Mouse (Mus musculus): ENCODE measurements around the gene Lzts2. TPM values are rescaled to one million over a fixed set of nuclear protein-coding genes. Genes with fewer than 3 reads are reported as not detected.

Gene Lzts2
- polyA plus RNA-seq, 1 experiment from 2014 or later: 4.6 TPM

DNA sequence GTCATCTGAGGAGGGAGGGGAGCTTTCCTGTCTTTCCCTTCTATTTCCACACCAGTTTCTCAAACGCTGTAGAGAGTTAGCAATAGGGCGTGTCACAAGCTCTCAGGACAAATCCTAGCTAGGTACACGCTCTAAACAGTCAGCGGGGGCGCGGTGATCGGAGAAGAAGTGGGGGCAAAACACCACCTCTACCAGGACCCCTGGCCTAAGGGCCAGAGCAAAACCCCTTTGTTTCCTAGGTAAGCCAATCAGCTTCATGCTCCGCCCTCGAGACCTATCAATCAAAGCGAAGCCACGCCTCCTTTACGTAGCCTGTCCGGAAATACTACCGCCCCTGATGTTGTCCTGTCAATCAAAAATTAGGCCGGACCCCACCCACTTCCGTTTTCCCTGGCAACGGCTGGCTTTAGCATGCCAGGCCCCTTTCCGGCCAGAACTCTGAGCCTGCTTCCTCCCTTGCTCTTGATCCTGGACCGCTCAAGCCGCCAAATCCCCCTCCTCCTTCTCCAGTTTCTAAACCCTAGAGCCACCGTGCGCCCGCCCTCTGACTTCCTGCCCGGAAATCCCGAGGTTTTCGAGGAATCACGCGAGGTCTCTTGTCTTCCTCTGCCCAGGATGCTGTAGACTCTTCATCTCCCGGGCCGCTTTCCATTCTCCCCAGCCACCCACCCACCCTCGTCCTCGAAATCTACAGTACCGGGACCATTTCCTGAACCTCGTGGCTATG, 44.1 kb downstream of the Lzts2 start:
- H3K27me3 ChIP-seq (ENCODE audit: control insufficient read depth, insufficient read depth, low read depth, low read length): no peaks in the 10 kb centered on the region
- H3K4me3 ChIP-seq (ENCODE audit: low read depth, low read length): peak overlapping the region; percentile 73
- ATAC-seq (ENCODE audit: low read depth): peak; percentile 88
- no peaks in the 10 kb centered on the region for H3K9me3 ChIP-seq (replicated peaks; ENCODE audit: control insufficient read depth, low read length)
- no peaks in the 10 kb centered on the region for H3K36me3 ChIP-seq (ENCODE audit: control insufficient read depth, insufficient read depth)
- peak overlapping the region; percentile 91 for H3K4me2 ChIP-seq (ENCODE audit: low read depth, low read length)
- H3K9ac ChIP-seq (ENCODE audit: low read depth, low read length): peak overlapping the region; percentile 83
- WGBS (ENCODE audit: insufficient replicate concordance): under 1% methylated on average over 34 of the region's 34 CpGs
- peaks cover 32% of the 10 kb centered on the region for H3K4me1 ChIP-seq (ENCODE audit: control insufficient read depth, low read depth, low read length)
- H3K27ac ChIP-seq (ENCODE audit: low read length): peak overlapping the region; percentile 92

DNA sequence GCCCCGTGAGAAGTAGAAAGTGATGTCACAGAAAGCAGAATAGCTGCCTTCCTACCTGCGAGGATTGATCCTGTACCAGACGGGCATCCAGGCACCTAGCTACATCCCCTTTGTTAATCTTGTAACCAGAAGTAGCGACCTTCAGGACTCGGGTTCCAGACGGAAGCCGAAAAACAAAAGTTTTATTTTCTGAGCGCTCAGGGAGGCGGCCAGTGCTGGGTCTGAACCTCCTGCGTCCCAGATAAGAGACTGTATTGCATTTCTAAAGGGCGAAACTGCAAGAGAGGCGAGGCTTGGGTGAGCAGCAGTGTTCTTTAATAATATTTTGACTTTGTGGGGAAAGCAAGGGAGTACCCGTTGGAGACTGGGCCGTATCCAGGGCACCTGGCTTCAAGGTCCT, 44.6 kb downstream of the Lzts2 start:
- Histone ChIP-seq H3K4me1 (ENCODE audit: control insufficient read depth, low read depth, low read length) (peaks cover 35% of the 10 kb centered on the region), H3K27me3 (ENCODE audit: control insufficient read depth, insufficient read depth, low read depth, low read length) (no peaks in the 10 kb centered on the region), H3K9ac (ENCODE audit: low read depth, low read length) (peak overlapping the region; percentile 83), H3K27ac (ENCODE audit: low read length) (peak overlapping the region; percentile 92), H3K36me3 (ENCODE audit: control insufficient read depth, insufficient read depth) (no peaks in the 10 kb centered on the region), H3K4me3 (ENCODE audit: low read depth, low read length) (peak overlapping the region; percentile 73), H3K4me2 (ENCODE audit: low read depth, low read length) (peak overlapping the region; percentile 91), H3K9me3 (replicated peaks; ENCODE audit: control insufficient read depth, low read length) (no peaks in the 10 kb centered on the region)
- ATAC-seq (ENCODE audit: low read depth): peak; percentile 65
- under 1% methylated on average over 14 of the region's 14 CpGs for WGBS (ENCODE audit: insufficient replicate concordance)

DNA sequence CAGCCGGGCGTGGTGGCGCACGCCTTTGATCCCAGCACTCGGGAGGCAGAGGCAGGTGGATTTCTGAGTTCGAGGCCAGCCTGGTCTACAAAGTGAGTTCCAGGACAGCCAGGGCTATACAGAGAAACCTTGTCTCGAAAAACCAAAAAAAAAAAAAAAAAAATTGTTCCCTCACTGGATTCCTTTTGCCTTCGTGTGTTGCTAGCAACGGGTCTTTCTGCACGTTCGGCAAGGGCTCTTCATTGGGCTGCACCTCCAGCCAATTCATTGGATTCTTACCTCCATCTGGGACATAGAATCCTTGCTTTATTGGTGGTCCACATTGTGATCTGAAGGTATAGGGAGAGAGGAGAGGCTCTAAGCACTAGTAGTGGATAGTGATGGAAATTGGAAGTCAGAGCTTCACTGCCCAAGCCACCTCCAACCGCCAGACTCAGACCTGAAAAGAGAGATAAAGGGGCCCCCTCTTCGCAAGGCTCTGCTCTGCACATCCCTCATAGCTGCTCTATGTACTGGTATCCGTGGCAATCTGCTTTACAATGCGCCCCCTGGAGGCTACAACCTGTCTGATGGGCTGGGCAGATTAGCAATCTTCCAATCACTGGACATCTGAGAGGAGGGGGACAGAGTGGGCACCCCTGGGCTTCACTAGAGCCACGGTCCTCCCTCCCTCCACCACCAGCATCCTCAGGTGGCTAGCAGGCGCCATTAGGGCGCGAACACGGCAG, 49.5 kb downstream of the Lzts2 start:
- ATAC-seq (ENCODE audit: low read depth): peak; percentile 75
- Histone ChIP-seq H3K27ac (ENCODE audit: low read length) (no peak overlapping the region), H3K27me3 (ENCODE audit: control insufficient read depth, insufficient read depth, low read depth, low read length) (peaks cover 16% of the 10 kb centered on the region), H3K4me3 (ENCODE audit: low read depth, low read length) (no peak overlapping the region), H3K9me3 (replicated peaks; ENCODE audit: control insufficient read depth, low read length) (no peaks in the 10 kb centered on the region), H3K9ac (ENCODE audit: low read depth, low read length) (no peak overlapping the region), H3K36me3 (ENCODE audit: control insufficient read depth, insufficient read depth) (no peaks in the 10 kb centered on the region), H3K4me2 (ENCODE audit: low read depth, low read length) (peak overlapping the region; percentile 42), H3K4me1 (ENCODE audit: control insufficient read depth, low read depth, low read length) (peaks cover 29% of the 10 kb centered on the region)
- WGBS (ENCODE audit: insufficient replicate concordance): 31% methylated on average over 20 of the region's 20 CpGs

DNA sequence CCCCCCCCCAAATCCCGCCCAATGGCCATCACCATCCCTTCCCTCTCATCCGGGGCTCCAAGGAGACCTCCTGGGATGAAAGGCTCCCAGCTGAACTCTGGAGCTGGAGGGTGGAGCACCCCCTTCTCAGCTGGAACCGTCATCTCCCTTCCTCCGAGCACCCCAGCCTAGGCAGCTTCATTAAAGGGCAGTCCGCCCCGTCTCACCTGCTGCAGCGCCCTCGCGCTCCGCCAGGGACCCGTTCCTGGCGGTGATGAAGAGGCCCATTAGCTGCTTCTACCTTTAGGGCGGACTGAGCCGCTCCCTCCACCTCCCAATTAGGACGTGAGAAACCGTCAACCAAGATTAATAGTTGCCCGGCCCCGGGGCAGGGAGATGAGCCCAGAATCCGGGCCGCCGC, 51.0 kb downstream of the Lzts2 start:
- H3K4me2 ChIP-seq (ENCODE audit: low read depth, low read length): no peak overlapping the region
- ATAC-seq (ENCODE audit: low read depth): no peak
- H3K27ac ChIP-seq (ENCODE audit: low read length): no peak overlapping the region
- WGBS (ENCODE audit: insufficient replicate concordance): 23% methylated on average over 21 of the region's 21 CpGs
- H3K27me3 ChIP-seq (ENCODE audit: control insufficient read depth, insufficient read depth, low read depth, low read length): peaks cover 16% of the 10 kb centered on the region
- H3K4me1 ChIP-seq (ENCODE audit: control insufficient read depth, low read depth, low read length): peaks cover 19% of the 10 kb centered on the region
- no peaks in the 10 kb centered on the region for H3K9me3 ChIP-seq (replicated peaks; ENCODE audit: control insufficient read depth, low read length)
- no peak overlapping the region for H3K4me3 ChIP-seq (ENCODE audit: low read depth, low read length)
- H3K9ac ChIP-seq (ENCODE audit: low read depth, low read length): no peak overlapping the region
- no peaks in the 10 kb centered on the region for H3K36me3 ChIP-seq (ENCODE audit: control insufficient read depth, insufficient read depth)

DNA sequence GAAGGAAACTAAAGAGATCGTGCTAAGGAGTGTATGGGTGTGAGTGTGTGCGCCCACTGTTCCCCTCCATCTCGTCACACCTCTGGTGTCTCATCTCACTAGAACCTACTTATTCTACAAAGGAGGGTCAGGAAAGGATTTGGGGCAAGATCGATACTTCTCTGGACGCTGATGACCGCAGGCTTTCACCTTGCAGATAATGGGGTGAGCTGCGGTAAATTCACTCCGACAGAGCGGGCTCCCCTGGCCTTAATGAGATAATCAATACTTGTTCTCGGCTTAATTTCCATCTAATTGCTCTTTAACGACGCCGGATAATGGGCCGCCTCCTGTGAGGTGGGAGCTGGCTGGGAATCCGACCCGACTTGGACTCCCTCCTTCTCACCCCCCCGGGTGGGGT, 53.0 kb downstream of the Lzts2 start:
- no peak overlapping the region for H3K27ac ChIP-seq (ENCODE audit: low read length)
- no peak overlapping the region for H3K4me2 ChIP-seq (ENCODE audit: low read depth, low read length)
- no peaks in the 10 kb centered on the region for H3K36me3 ChIP-seq (ENCODE audit: control insufficient read depth, insufficient read depth)
- 53% methylated on average over 17 of the region's 17 CpGs for WGBS (ENCODE audit: insufficient replicate concordance)
- H3K4me1 ChIP-seq (ENCODE audit: control insufficient read depth, low read depth, low read length): peaks cover 18% of the 10 kb centered on the region
- peaks cover 16% of the 10 kb centered on the region for H3K27me3 ChIP-seq (ENCODE audit: control insufficient read depth, insufficient read depth, low read depth, low read length)
- H3K9me3 ChIP-seq (replicated peaks; ENCODE audit: control insufficient read depth, low read length): no peaks in the 10 kb centered on the region
- no peak for ATAC-seq (ENCODE audit: low read depth)
- H3K4me3 ChIP-seq (ENCODE audit: low read depth, low read length): no peak overlapping the region
- H3K9ac ChIP-seq (ENCODE audit: low read depth, low read length): no peak overlapping the region

DNA sequence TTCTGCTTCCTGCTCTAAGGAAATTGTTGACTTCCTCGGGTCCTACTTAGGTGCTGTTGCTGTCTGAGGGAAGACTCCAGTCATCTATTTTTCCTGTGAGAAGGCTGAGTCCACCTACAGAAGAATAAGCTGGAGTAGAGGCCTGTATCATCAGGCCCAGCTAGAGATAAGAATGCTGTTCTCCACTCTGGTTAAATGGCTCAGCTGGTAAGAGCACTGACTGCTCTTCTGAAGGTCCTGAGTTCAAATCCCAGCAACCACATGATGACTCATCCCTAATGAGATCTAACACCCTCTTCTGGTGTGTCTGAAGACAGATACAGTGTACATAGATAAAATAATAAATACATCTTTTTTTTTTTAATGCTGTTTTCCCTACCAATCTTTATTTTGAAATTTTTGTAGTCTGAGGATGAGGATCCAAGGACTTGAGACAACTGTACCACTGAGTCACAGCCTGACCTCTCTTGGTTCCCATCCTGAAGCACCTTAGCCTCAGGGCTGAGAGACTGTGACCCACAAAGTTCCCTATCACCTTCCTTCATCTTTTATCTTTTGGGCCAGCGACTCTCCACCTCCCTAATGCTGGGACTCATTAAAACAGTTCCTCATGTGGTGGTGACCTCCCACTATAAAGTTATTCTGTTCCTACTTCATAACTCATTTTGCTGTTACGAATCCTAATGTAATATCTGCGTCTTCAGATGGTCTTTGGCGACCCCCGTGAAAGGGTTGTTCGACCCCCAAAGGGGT, 53.7 kb downstream of the Lzts2 start:
- WGBS (ENCODE audit: insufficient replicate concordance): 51% methylated on average over 7 of the region's 7 CpGs
- ATAC-seq (ENCODE audit: low read depth): no peak
- H3K4me1 ChIP-seq (ENCODE audit: control insufficient read depth, low read depth, low read length): peaks cover 18% of the 10 kb centered on the region

DNA sequence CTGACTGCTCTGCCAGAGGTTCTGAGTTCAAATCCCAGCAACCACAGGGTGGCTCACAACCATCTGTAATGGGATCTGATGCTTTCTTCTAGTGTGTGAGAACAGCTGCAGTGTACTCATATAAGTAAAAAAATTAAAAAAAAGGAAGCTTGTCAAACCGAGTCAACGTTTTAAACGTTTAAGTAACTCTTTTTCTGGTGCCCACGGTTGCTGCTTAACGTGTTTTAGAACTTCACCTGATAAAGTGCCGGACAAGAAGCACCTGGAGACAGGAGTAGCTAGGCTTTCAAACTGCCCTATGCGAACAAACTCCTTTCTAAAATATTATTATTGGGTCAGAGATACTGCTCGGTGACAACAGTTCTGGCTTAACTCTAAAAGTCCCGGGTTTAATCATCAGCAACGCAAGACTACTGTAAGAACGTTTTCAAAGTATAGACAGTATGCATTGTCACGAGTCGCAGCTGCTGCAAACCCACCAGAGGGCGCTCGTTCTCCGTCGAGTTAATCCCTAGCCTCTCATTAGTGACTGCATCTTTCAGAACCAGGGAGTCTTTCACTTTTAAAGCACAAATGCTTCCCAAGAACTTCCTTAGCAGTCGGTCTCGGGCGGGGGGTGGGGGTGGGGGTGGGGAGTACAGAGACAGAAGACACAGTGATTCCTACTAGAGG, 59.8 kb downstream of the Lzts2 start:
- WGBS (ENCODE audit: insufficient replicate concordance): 7% methylated on average over 20 of the region's 20 CpGs
- peak overlapping the region; percentile 74 for H3K4me3 ChIP-seq (ENCODE audit: low read depth, low read length)
- H3K27me3 ChIP-seq (ENCODE audit: control insufficient read depth, insufficient read depth, low read depth, low read length): peaks cover 37% of the 10 kb centered on the region
- peak; percentile 47 for ATAC-seq (ENCODE audit: low read depth)
- H3K36me3 ChIP-seq (ENCODE audit: control insufficient read depth, insufficient read depth): no peaks in the 10 kb centered on the region
- H3K4me2 ChIP-seq (ENCODE audit: low read depth, low read length): peak overlapping the region; percentile 97
- peak overlapping the region; percentile 89 for H3K27ac ChIP-seq (ENCODE audit: low read length)
- H3K9ac ChIP-seq (ENCODE audit: low read depth, low read length): peak overlapping the region; percentile 85
- H3K4me1 ChIP-seq (ENCODE audit: control insufficient read depth, low read depth, low read length): peaks cover 33% of the 10 kb centered on the region
- no peaks in the 10 kb centered on the region for H3K9me3 ChIP-seq (replicated peaks; ENCODE audit: control insufficient read depth, low read length)

More for the DNA sequence above, 53.7 kb downstream of the Lzts2 start:
- H3K4me2 ChIP-seq (ENCODE audit: low read depth, low read length): no peak overlapping the region
- no peaks in the 10 kb centered on the region for H3K36me3 ChIP-seq (ENCODE audit: control insufficient read depth, insufficient read depth)
- H3K9ac ChIP-seq (ENCODE audit: low read depth, low read length): no peak overlapping the region
- H3K9me3 ChIP-seq (replicated peaks; ENCODE audit: control insufficient read depth, low read length): no peaks in the 10 kb centered on the region
- H3K27me3 ChIP-seq (ENCODE audit: control insufficient read depth, insufficient read depth, low read depth, low read length): peaks cover 16% of the 10 kb centered on the region
- no peak overlapping the region for H3K4me3 ChIP-seq (ENCODE audit: low read depth, low read length)
- H3K27ac ChIP-seq (ENCODE audit: low read length): no peak overlapping the region

DNA sequence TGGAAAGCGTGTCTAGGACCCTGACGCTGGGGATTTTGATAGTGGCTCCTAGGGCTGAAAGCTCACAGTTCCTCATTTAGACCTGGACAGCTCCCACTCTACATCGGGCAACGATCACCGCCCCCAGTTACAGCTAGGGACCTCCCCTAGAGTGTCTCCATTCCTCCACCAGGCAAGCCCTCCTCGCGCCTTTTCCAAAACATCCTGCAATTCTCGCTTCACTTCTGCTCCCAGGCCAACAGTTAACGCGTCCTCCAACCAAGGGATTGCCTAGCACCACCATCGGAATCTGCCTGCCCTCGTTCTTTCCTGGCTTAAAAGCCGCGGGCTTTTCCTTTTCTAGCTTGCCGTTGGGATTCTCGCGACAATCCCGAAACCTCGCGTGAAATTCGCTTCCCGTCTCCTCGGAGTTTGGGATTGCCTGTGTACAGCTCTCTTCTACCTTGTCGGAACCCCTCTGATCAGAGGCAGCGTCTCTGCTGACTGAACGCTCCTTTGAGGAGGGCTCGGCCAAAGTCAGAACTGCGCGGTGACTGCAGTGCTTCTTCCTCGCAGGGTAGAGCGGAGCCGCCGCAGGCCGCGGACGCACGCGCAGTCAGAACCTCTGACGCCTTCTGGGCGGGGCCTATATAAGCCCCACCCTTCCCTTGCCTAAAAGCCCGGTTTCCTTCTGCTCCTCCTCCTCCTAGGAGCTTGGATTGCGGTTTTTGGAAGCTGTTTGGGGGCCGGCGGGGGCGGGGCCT, 60.5 kb downstream of the Lzts2 start, which contains the start of gene Kazald1:
TSS of gene Kazald1 (plus strand) at position 662 of the 743 bp plus-strand sequence.
- Histone ChIP-seq H3K36me3 (ENCODE audit: control insufficient read depth, insufficient read depth) (no peaks in the 10 kb centered on the region), H3K4me2 (ENCODE audit: low read depth, low read length) (peak within 1 kb of the TSS; percentile 97), H3K4me1 (ENCODE audit: control insufficient read depth, low read depth, low read length) (peaks cover 37% of the 10 kb centered on the region), H3K9me3 (replicated peaks; ENCODE audit: control insufficient read depth, low read length) (no peaks in the 10 kb centered on the region), H3K27me3 (ENCODE audit: control insufficient read depth, insufficient read depth, low read depth, low read length) (peaks cover 44% of the 10 kb centered on the region), H3K4me3 (ENCODE audit: low read depth, low read length) (peak within 1 kb of the TSS; percentile 74), H3K9ac (ENCODE audit: low read depth, low read length) (peak within 1 kb of the TSS; percentile 85), H3K27ac (ENCODE audit: low read length) (peak within 1 kb of the TSS; percentile 89)
- WGBS (ENCODE audit: insufficient replicate concordance): 0% methylated on average over 45 of the region's 45 CpGs
- peak; percentile 89 for ATAC-seq (ENCODE audit: low read depth)
